Mouse (Mus musculus) Patski (cell line): ENCODE data around the gene BC051665. TPM values are rescaled to one million over a fixed set of nuclear protein-coding genes. Genes with fewer than 3 reads are reported as not detected.

ENCODE experiments used
- ATAC-seq: fragments of 100-300 bp; one replicate; pipeline ENCODE4 v1.8.0; 2021
- CTCF ChIA-PET: fragments of 350-600 bp; sonication (Branson Sonifier 250); formaldehyde crosslinking; loops from one replicate; lab custom pipeline; 2022; ENCODE audit warnings: inconsistent platforms; lab: Charles Lee
- POLR2A ChIA-PET: fragments of 350-600 bp; sonication (Branson Sonifier 250); formaldehyde crosslinking; loops from one replicate; lab custom pipeline; 2022; ENCODE audit warnings: antibody characterized with exemption, inconsistent platforms; lab: Charles Lee
- DNase-seq: peaks from one replicate; pipeline ENCODE4 v3.0.0-alpha.2; 2011; ENCODE audit warnings: low read depth, low spot score
- H3K27me3 ChIP-seq: fragments of 371-371 bp; one replicate; pipeline ENCODE4 v1.5.1; 2021
- CTCF ChIP-seq: fragments of 100-300 bp; IDR thresholded peaks from one replicate; pipeline ENCODE4 v1.5.1; 2021
- in situ Hi-C: fragments of 300-500 bp; cut with MboI; formaldehyde crosslinking; loops from 3 replicates; pipeline ENCODE4 v1.11.1; 2018; ENCODE audit warnings: low pct_unique_long_range_greater_than_20kb, mixed read lengths
- polyA plus RNA-seq: library from polyadenylated mRNA; unstranded; gene quantifications from one replicate; pipeline ENCODE4 v1.2.3, GENCODE M21; 2021

The BC051665 gene
- polyA plus RNA-seq = not detected

GRCm38 (mm10) chr13:60786264-60786663 is at the start of gene BC051665:
BC051665 (minus strand) TSS chr13:60786364.
- no peak for ATAC-seq
- CTCF ChIA-PET = no interaction called here
- no peak for TF ChIP-seq CTCF
- DNase-seq = no peak
- in situ Hi-C loops = no loop called here
- peaks cover 3% of the 10 kb centered on the region for H3K27me3 ChIP-seq
- POLR2A ChIA-PET = interaction anchor here (1.0 kb wide), 1 partner anchor 8 kb away, joined by 3 read pairs; no protein-coding TSS in a partner anchor

- ChIA-PET CTCF (interaction anchor here (0.7 to 1.6 kb wide), 3 partner anchors 9 to 415 kb away, joined by 3 to 4 read pairs (median 3); no protein-coding TSS in a partner anchor), POLR2A (no interaction called here)
- H3K27me3 ChIP-seq = no peaks in the 10 kb centered on the region
- no peak for ATAC-seq
- no peak for DNase-seq
- TF ChIP-seq CTCF = peak; percentile 53
- in situ Hi-C loops = no loop called here
These were observed 39.9 kb upstream of the BC051665 start for GRCm38 (mm10) chr13:60826052-60826451.

- POLR2A ChIA-PET = no interaction called here
- DNase-seq = peak; percentile 17
- CTCF ChIA-PET = interaction anchor here (1.1 to 2.4 kb wide), 4 partner anchors 16 to 74 kb away, joined by 3 to 14 read pairs (median 6); no protein-coding TSS in a partner anchor
- no peak for TF ChIP-seq CTCF
- no peaks in the 10 kb centered on the region for H3K27me3 ChIP-seq
- in situ Hi-C loops = no loop called here
- ATAC-seq = peak; percentile 35
These were observed 34.5 kb upstream of the BC051665 start for GRCm38 (mm10) chr13:60820486-60821175.

- POLR2A ChIA-PET = no interaction called here
- ATAC-seq = peak; percentile 39
- H3K27me3 ChIP-seq = no peaks in the 10 kb centered on the region
- no peak for DNase-seq
- CTCF ChIA-PET = interaction anchor here (1.1 to 2.4 kb wide), 4 partner anchors 17 to 72 kb away, joined by 3 to 14 read pairs (median 6); no protein-coding TSS in a partner anchor
- TF ChIP-seq CTCF = peak; percentile 82
- in situ Hi-C loops = loop anchor here (5.0 kb wide), 1 partner anchor 57 kb away; no protein-coding TSS in a partner anchor
These were observed 33.3 kb upstream of the BC051665 start for GRCm38 (mm10) chr13:60819469-60819868.

- in situ Hi-C loops = no loop called here
- TF ChIP-seq CTCF = no peak
- POLR2A ChIA-PET = interaction anchor here (0.6 kb wide), 1 partner anchor 951 kb away, joined by 4 read pairs; no protein-coding TSS in a partner anchor
- no peaks in the 10 kb centered on the region for H3K27me3 ChIP-seq
- CTCF ChIA-PET = no interaction called here
- DNase-seq = no peak
- no peak for ATAC-seq
These were observed 27.6 kb upstream of the BC051665 start for GRCm38 (mm10) chr13:60813722-60814121.

GRCm38 (mm10) chr13:60812768-60813167 is 26.6 kb upstream of the BC051665 start:
- no peak for ATAC-seq
- no peak for TF ChIP-seq CTCF

GRCm38 (mm10) chr13:60809690-60810089 is 23.5 kb upstream of the BC051665 start:
- no peak for DNase-seq
- in situ Hi-C loops = no loop called here
- no peaks in the 10 kb centered on the region for H3K27me3 ChIP-seq
- no peak for ATAC-seq
- ChIA-PET CTCF (no interaction called here), POLR2A (no interaction called here)
- TF ChIP-seq CTCF = no peak

More at GRCm38 (mm10) chr13:60812768-60813167, 26.6 kb upstream of the BC051665 start:
- POLR2A ChIA-PET = no interaction called here
- H3K27me3 ChIP-seq = no peaks in the 10 kb centered on the region
- in situ Hi-C loops = no loop called here
- no peak for DNase-seq
- CTCF ChIA-PET = no interaction called here

GRCm38 (mm10) chr13:60802749-60803148 is 16.6 kb upstream of the BC051665 start, which contains the start of gene Ctsll3:
Ctsll3 (minus strand) TSS chr13:60802849.
- POLR2A ChIA-PET = no interaction called here
- CTCF ChIA-PET = interaction anchor here (1.5 kb wide), 1 partner anchor 44 kb away, joined by 4 read pairs; no protein-coding TSS in a partner anchor
- ATAC-seq = no peak

GRCm38 (mm10) chr13:60789466-60789865 is 3.3 kb upstream of the BC051665 start:
- peaks cover 13% of the 10 kb centered on the region for H3K27me3 ChIP-seq
- no peak for TF ChIP-seq CTCF
- in situ Hi-C loops = no loop called here
- POLR2A ChIA-PET = no interaction called here
- DNase-seq (no peak), ATAC-seq (no peak)
- CTCF ChIA-PET = no interaction called here

More at GRCm38 (mm10) chr13:60802749-60803148, 16.6 kb upstream of the BC051665 start, which contains the start of gene Ctsll3:
- TF ChIP-seq CTCF = no peak
- peaks cover 10% of the 10 kb centered on the region for H3K27me3 ChIP-seq
- no peak for DNase-seq
- in situ Hi-C loops = no loop called here

- TF ChIP-seq CTCF = no peak
- in situ Hi-C loops = no loop called here
- POLR2A ChIA-PET = no interaction called here
- DNase-seq = no peak
- CTCF ChIA-PET = no interaction called here
- no peaks in the 10 kb centered on the region for H3K27me3 ChIP-seq
- no peak for ATAC-seq
These were observed 2.9 kb downstream of the BC051665 start for GRCm38 (mm10) chr13:60783301-60783700.

GRCm38 (mm10) chr13:60780534-60780933 is 5.6 kb downstream of the BC051665 start:
- no peak for ATAC-seq
- POLR2A ChIA-PET = no interaction called here
- TF ChIP-seq CTCF = no peak
- CTCF ChIA-PET = no interaction called here
- in situ Hi-C loops = no loop called here
- H3K27me3 ChIP-seq = peaks cover 5% of the 10 kb centered on the region
- no peak for DNase-seq
